In genomic region chr10:44723845-44724244, GRCm38 (mm10) we compare ENCODE assay signal across 13 mouse cellular contexts.
"Had no signal": no experiment of that assay in that cellular context is flagged by ENCODE, and none has a peak within 500 bp of the region (broad histone marks: within the 10 kb centered on the region; RNA-seq: fewer than 3 reads in every experiment).

No protein-coding gene starts in this region.

- ATAC-seq: liver, embryonic 12.5 days; midbrain, embryonic 16.5 days had no signal

- H3K36me3 ChIP-seq: limb, embryonic 15.5 days; liver, embryonic 12.5 days; lung, embryonic 15.5 days; neural tube, embryonic 13.5 days had no signal

- H3K27ac ChIP-seq: limb, embryonic 15.5 days; liver, embryonic 12.5 days; lung, embryonic 15.5 days; neural tube, embryonic 13.5 days had no signal

- H3K4me3 ChIP-seq: limb, embryonic 15.5 days; liver, embryonic 12.5 days; lung, embryonic 15.5 days; neural tube, embryonic 13.5 days had no signal

- H3K27me3 ChIP-seq: limb, embryonic 15.5 days; liver, embryonic 12.5 days; lung, embryonic 15.5 days; neural tube, embryonic 13.5 days had no signal

- H3K9me3 ChIP-seq: limb, embryonic 15.5 days; liver, embryonic 12.5 days; lung, embryonic 15.5 days; neural tube, embryonic 13.5 days had no signal

- H3K4me2 ChIP-seq: limb, embryonic 15.5 days; liver, embryonic 12.5 days; lung, embryonic 15.5 days; midbrain, embryonic 11.5 days; neural tube, embryonic 13.5 days had no signal

- H3K4me1 ChIP-seq: limb, embryonic 15.5 days; lung, embryonic 15.5 days; neural tube, embryonic 13.5 days had no signal

- DNase-seq: kidney, adult 9 months; kidney, postnatal 25 days; layer of hippocampus, postnatal 36 days; lung, postnatal 36 days; retina, postnatal 1 day; right cerebral cortex, postnatal 14 days; thymus, postnatal 36 days had no signal

- H3K9ac ChIP-seq: limb, embryonic 15.5 days; liver, embryonic 12.5 days; lung, embryonic 15.5 days; neural tube, embryonic 13.5 days had no signal
